In the genomic region with DNA sequence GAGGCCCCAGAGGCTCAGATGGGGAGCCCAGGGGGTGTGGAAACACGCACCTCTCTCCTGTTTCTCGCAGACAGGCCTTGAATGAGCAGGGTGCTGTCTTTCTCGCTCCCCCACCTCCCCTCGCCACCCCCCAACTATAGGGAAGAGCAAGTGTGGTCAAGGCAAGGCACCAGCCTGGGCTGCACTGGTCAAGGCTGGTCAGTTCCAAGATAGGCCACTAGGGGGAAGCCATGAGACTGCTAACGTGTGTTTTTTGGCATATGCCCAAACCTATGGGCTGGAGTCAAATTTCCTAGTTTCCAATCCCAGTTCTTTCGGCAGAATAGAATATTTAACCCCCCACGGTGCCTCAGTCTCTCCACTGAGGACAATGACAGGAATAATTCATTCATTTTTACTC, we compare ENCODE assay signal across 8 mouse cellular contexts. TPM values are rescaled to one million over a fixed set of nuclear protein-coding genes. Genes with fewer than 3 reads are reported as not detected.
A peak's percentile ranks its signal among the peaks of the same experiment; 100 is the strongest.
DNase-seq lines count a peak whose midpoint lies in the region; ATAC-seq and TF ChIP-seq lines count a peak whose summit lies in the region.
"Had no signal": no experiment of that assay in that cellular context is flagged by ENCODE, and none has a peak within 500 bp of the region (broad histone marks: within the 10 kb centered on the region; RNA-seq: fewer than 3 reads in every experiment).

No protein-coding gene starts in this region.

- TF ChIP-seq CTCF in hindbrain, postnatal 0 days (IDR thresholded peaks at IDR 0.05; ENCODE audit: low read depth) = peak; percentile 96
- peak; percentile 86 for TF ChIP-seq CTCF in left cerebral cortex, adult 2 months (IDR thresholded peaks at IDR 0.05)

- no peak overlapping the region for H3K9ac ChIP-seq in forebrain, embryonic 14.5 days (ENCODE audit: low read length)
- H3K9ac ChIP-seq in hindbrain, postnatal 0 days (replicated peaks; ENCODE audit: low read length) = no peak overlapping the region

- no peak overlapping the region for H3K4me2 ChIP-seq in forebrain, embryonic 14.5 days (ENCODE audit: low read length)
- H3K4me2 ChIP-seq in hindbrain, postnatal 0 days (ENCODE audit: low read depth, low read length) = no peak overlapping the region

- no peak overlapping the region for H3K4me3 ChIP-seq in forebrain, embryonic 14.5 days (ENCODE audit: low read depth, low read length)
- H3K4me3 ChIP-seq in hindbrain, postnatal 0 days (ENCODE audit: low read length) = no peak overlapping the region
- H3K4me3 ChIP-seq in left cerebral cortex, adult 2 months = no peak overlapping the region
- H3K4me3 ChIP-seq: myocyte had no signal

- no peaks in the 10 kb centered on the region for H3K4me1 ChIP-seq in forebrain, embryonic 14.5 days (ENCODE audit: control insufficient read depth, insufficient read depth, low read length)
- H3K4me1 ChIP-seq in hindbrain, postnatal 0 days (ENCODE audit: insufficient read depth, low read length) = no peaks in the 10 kb centered on the region

- no peaks in the 10 kb centered on the region for H3K9me3 ChIP-seq in forebrain, embryonic 14.5 days (replicated peaks; ENCODE audit: control insufficient read depth, low read length)
- H3K9me3 ChIP-seq in hindbrain, postnatal 0 days (ENCODE audit: low read length) = no peaks in the 10 kb centered on the region

- ATAC-seq in forebrain, embryonic 14.5 days = peak; percentile 42; the same call in 1 of the 2 replicates
- ATAC-seq in hindbrain, postnatal 0 days = no peak
- peak; percentile 66 for ATAC-seq in megakaryocyte-erythroid progenitor cell, adult 5-6 weeks (replicated peaks; ENCODE audit: low FRiP score, low TSS enrichment, poor library complexity, severe bottlenecking)

- peak; percentile 83 for DNase-seq in NIH3T3 (ENCODE audit: low read depth)
- peak; percentile 24 for DNase-seq in c-Kit-negative CD71-positive TER-119-positive erythroid progenitor cells, embryonic 14.5 days (ENCODE audit: low read depth, low spot score)
- DNase-seq in forebrain, embryonic 14.5 days (ENCODE audit: low spot score) = peak; percentile 81
- DNase-seq in hindbrain, postnatal 0 days (ENCODE audit: low spot score) = peak; percentile 90
- peak; percentile 67 to 75 for DNase-seq in left cerebral cortex, adult 2 months (ENCODE audit: extremely low spot score in 1 of 2, low spot score in 2 of 2)
- peak; percentile 11 for DNase-seq in spleen, adult 12 weeks (ENCODE audit: low spot score)

- intact Hi-C loops in left cerebral cortex, adult 2 months (cut with DNase I) = no loop called here

- WGBS in forebrain, embryonic 14.5 days = 11% methylated on average over 7 of the region's 7 CpGs
- WGBS in hindbrain, postnatal 0 days = 11% methylated on average over 7 of the region's 7 CpGs

- no peak overlapping the region for H3K27ac ChIP-seq in forebrain, embryonic 14.5 days (ENCODE audit: low read depth, low read length)
- no peak overlapping the region for H3K27ac ChIP-seq in hindbrain, postnatal 0 days
- H3K27ac ChIP-seq in left cerebral cortex, adult 2 months = no peak overlapping the region

- no peaks in the 10 kb centered on the region for H3K36me3 ChIP-seq in forebrain, embryonic 14.5 days (ENCODE audit: control insufficient read depth, insufficient read depth, low read length)
- H3K36me3 ChIP-seq in hindbrain, postnatal 0 days (ENCODE audit: insufficient read depth, low read length) = no peaks in the 10 kb centered on the region

- H3K27me3 ChIP-seq in forebrain, embryonic 14.5 days (replicated peaks; ENCODE audit: control insufficient read depth, insufficient read depth, low read length) = no peaks in the 10 kb centered on the region
- H3K27me3 ChIP-seq in hindbrain, postnatal 0 days (ENCODE audit: insufficient read depth, low read length) = no peaks in the 10 kb centered on the region

RNA-seq across cellular contexts. Expression of a gene that starts 12.3 kb away (rescaled TPM):
- polyA plus RNA-seq in forebrain, embryonic 14.5 days (2014; fragmentation: Nextera tagmentation; extraction: Ambion mirVana) = not detected in 2 replicates
- 0.86 TPM in 1 of 2 replicates, not detected in the other for total RNA-seq in hindbrain, postnatal 0 days (2014; rRNA removed)
- not detected in 2 replicates for polyA plus RNA-seq in hindbrain, postnatal 0 days (2015; fragmentation: Nextera tagmentation; extraction: Ambion mirVana)
- not detected for total RNA-seq in left cerebral cortex, adult 2 months (2021)
- total RNA-seq in megakaryocyte-erythroid progenitor cell, adult 5-6 weeks (2014; fragmentation: Nextera tagmentation) = not detected in 2 replicates
- not detected in 2 replicates for total RNA-seq in megakaryocyte-erythroid progenitor cell, adult 5-6 weeks (2017)
- polyA plus RNA-seq: myocyte had no signal

RNA-seq across cellular contexts. Expression of a gene that starts 21.0 kb away (rescaled TPM):
- not detected in 2 replicates for polyA plus RNA-seq in forebrain, embryonic 14.5 days (2014; fragmentation: Nextera tagmentation; extraction: Ambion mirVana)
- not detected in 2 replicates for total RNA-seq in hindbrain, postnatal 0 days (2014; rRNA removed)
- not detected in 2 replicates for polyA plus RNA-seq in hindbrain, postnatal 0 days (2015; fragmentation: Nextera tagmentation; extraction: Ambion mirVana)
- total RNA-seq in left cerebral cortex, adult 2 months (2021) = not detected
- not detected in 2 replicates for total RNA-seq in megakaryocyte-erythroid progenitor cell, adult 5-6 weeks (2014; fragmentation: Nextera tagmentation)
- total RNA-seq in megakaryocyte-erythroid progenitor cell, adult 5-6 weeks (2017) = not detected in 2 replicates
- polyA plus RNA-seq: myocyte had no signal

RNA-seq across cellular contexts. Expression of a gene that starts 57.8 kb away (rescaled TPM):
- polyA plus RNA-seq in forebrain, embryonic 14.5 days (2014; fragmentation: Nextera tagmentation; extraction: Ambion mirVana) = not detected in 2 replicates
- total RNA-seq in hindbrain, postnatal 0 days (2014; rRNA removed) = not detected in 2 replicates
- polyA plus RNA-seq in hindbrain, postnatal 0 days (2015; fragmentation: Nextera tagmentation; extraction: Ambion mirVana) = 0.16 TPM in 1 of 2 replicates, not detected in the other
- total RNA-seq in left cerebral cortex, adult 2 months (2021) = not detected
- total RNA-seq in megakaryocyte-erythroid progenitor cell, adult 5-6 weeks (2014; fragmentation: Nextera tagmentation) = not detected in 2 replicates
- total RNA-seq in megakaryocyte-erythroid progenitor cell, adult 5-6 weeks (2017) = not detected in 2 replicates
- polyA plus RNA-seq: myocyte had no signal

Comparison
In these comparisons a context has a peak if more than half of its experiments do, and no peak if none do; other contexts are left out.
1. DNase-seq: peak in every context shown above with its lines; median percentile 90 in hindbrain, postnatal 0 days; 83 in NIH3T3; 81 in forebrain, embryonic 14.5 days; 71 in left cerebral cortex, adult 2 months; 24 in c-Kit-negative CD71-positive TER-119-positive erythroid progenitor cells, embryonic 14.5 days; 11 in spleen, adult 12 weeks.